Mouse (Mus musculus): ENCODE measurements around the gene Scn1b. TPM values are rescaled to one million over a fixed set of nuclear protein-coding genes. Genes with fewer than 3 reads are reported as not detected.

Gene Scn1b
- polyA plus RNA-seq, 1 experiment from 2014 or later = 0.81 TPM

GRCm38 (mm10) chr7:31153536-31154320 is 26.9 kb upstream of the Scn1b start:
- H3K4me1 ChIP-seq (ENCODE audit: control insufficient read depth, insufficient read depth, low read length) = no peaks in the 10 kb centered on the region; the same call in 1 of the 2 replicates
- H3K36me3 ChIP-seq (replicated peaks; ENCODE audit: control insufficient read depth, insufficient read depth, low read depth, low read length) = no peaks in the 10 kb centered on the region
- H3K4me2 ChIP-seq (ENCODE audit: low read depth, low read length) = no peak overlapping the region
- no peaks in the 10 kb centered on the region for H3K9me3 ChIP-seq (replicated peaks; ENCODE audit: control insufficient read depth, low read length)
- no peak overlapping the region for H3K9ac ChIP-seq (replicated peaks; ENCODE audit: low read length)
- H3K27me3 ChIP-seq (ENCODE audit: control insufficient read depth, insufficient read depth, low read length) = no peaks in the 10 kb centered on the region
- H3K27ac ChIP-seq (replicated peaks; ENCODE audit: low read depth, low read length) = no peak overlapping the region
- ATAC-seq (replicated peaks; ENCODE audit: insufficient number of reproducible peaks, low FRiP score, low TSS enrichment, low read depth) (no peak), DNase-seq (ENCODE audit: low spot score) (no peak)
- 84% methylated on average over 6 of the region's 6 CpGs for WGBS
- H3K4me3 ChIP-seq (ENCODE audit: low read depth, low read length) = no peak overlapping the region

DNA sequence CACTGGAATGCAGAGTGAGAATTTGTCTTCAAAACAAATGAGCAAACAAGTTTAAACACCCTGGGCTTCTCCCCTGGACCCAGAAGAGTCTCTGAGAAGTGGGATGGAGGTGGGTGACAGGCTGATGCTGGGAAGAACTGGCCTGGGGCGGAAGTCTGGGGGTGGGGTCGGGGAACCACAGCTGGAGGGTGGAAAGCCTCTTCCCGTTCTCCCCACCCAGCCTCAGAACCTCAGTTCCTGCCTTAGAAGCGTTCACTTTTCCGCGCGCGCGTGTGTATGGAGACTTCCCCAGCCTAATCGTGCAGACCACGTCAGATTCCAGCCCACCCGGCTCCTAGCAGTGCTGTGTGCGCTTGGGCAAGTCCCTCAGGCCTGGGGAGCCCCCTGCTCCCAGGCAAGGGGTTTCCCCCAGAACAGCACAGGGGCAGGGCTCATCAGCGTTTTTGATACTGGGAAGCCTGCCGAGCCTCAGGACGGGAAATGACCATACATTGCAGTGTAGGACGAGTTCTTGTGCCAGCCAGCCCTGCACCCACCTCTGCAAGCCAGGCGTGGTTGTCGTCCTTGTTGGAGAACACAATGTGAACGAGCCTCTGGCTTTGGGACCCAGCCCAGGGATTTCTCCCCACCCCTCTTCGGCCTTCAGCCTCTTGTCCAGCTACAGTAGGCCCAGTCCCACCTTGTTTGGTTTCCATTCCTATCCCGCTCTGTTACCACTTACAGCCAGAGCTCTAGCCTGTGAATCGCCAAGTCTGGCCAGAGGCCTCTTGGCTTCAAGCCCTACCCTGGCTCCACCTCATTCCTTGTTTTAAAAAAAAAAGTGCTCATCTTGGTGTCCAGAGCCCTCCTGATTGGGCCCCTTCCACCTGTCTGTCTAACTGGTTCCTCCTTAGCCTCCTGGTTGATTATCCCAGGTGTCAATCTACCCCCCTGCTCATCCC is 24.8 kb upstream of the Scn1b start:
- H3K27me3 ChIP-seq (ENCODE audit: control insufficient read depth, insufficient read depth, low read length) = no peaks in the 10 kb centered on the region
- 22% methylated on average over 23 of the region's 23 CpGs for WGBS
- peak overlapping the region; percentile 90 for H3K4me3 ChIP-seq (ENCODE audit: low read depth, low read length)
- H3K4me2 ChIP-seq (ENCODE audit: low read depth, low read length) = peak overlapping the region; percentile 86
- no peaks in the 10 kb centered on the region for H3K9me3 ChIP-seq (replicated peaks; ENCODE audit: control insufficient read depth, low read length)
- peaks cover 3% of the 10 kb centered on the region; the same call in 1 of the 2 replicates for H3K4me1 ChIP-seq (ENCODE audit: control insufficient read depth, insufficient read depth, low read length)
- ATAC-seq (replicated peaks; ENCODE audit: insufficient number of reproducible peaks, low FRiP score, low TSS enrichment, low read depth) = peak; percentile 24
- DNase-seq (ENCODE audit: low spot score) = peak; percentile 64
- H3K27ac ChIP-seq (replicated peaks; ENCODE audit: low read depth, low read length) = peak overlapping the region; percentile 92
- peak overlapping the region; percentile 98 for H3K9ac ChIP-seq (replicated peaks; ENCODE audit: low read length)
- no peaks in the 10 kb centered on the region for H3K36me3 ChIP-seq (replicated peaks; ENCODE audit: control insufficient read depth, insufficient read depth, low read depth, low read length)

DNA sequence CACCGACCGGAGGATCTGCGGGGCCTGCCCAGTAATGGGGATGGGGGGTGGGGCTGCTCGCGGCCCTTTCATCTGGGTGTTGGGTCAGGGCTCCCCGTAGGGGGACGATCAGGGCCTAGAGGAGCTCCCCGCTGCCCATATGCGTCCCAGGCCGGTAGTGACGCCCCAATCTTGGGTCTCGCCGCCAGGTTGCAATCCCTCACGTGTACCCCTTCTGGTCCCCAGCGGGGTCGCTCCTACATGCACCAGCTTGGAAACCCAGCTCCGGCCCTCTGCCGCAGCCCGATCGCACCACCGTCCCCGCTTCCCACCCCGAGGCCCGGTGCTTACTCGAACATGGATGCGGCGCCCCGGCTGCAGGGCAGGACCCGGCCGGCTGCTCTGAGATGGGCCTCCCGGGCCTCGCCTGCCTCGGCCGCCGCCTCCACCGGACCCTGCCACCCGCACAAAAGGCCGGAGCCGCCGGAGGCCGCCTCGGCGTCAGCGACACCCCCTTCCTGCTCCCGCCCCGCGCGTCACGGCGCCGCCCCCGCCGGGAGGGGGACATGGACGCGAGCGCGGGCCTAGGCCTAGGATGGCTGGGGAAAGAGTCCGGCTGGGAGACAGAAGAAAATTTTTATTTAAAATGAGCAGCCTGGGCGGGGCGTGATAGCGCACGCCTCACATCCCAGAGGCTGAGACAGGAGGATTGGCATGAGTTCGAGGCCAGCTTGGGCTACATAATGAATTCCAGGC is 23.9 kb upstream of the Scn1b start:
- Histone ChIP-seq H3K36me3 (replicated peaks; ENCODE audit: control insufficient read depth, insufficient read depth, low read depth, low read length) (no peaks in the 10 kb centered on the region), H3K4me3 (ENCODE audit: low read depth, low read length) (peak overlapping the region; percentile 90), H3K4me1 (ENCODE audit: control insufficient read depth, insufficient read depth, low read length) (peaks cover 3% of the 10 kb centered on the region; the same call in 1 of the 2 replicates), H3K9me3 (replicated peaks; ENCODE audit: control insufficient read depth, low read length) (no peaks in the 10 kb centered on the region), H3K27ac (replicated peaks; ENCODE audit: low read depth, low read length) (peak overlapping the region; percentile 92), H3K27me3 (ENCODE audit: control insufficient read depth, insufficient read depth, low read length) (no peaks in the 10 kb centered on the region), H3K9ac (replicated peaks; ENCODE audit: low read length) (peak overlapping the region; percentile 98), H3K4me2 (ENCODE audit: low read depth, low read length) (peak overlapping the region; percentile 86)
- WGBS = under 1% methylated on average over 63 of the region's 63 CpGs
- peak; percentile 75 for ATAC-seq (replicated peaks; ENCODE audit: insufficient number of reproducible peaks, low FRiP score, low TSS enrichment, low read depth)
- DNase-seq (ENCODE audit: low spot score) = peak; percentile 90

- no peaks in the 10 kb centered on the region for H3K9me3 ChIP-seq (replicated peaks; ENCODE audit: control insufficient read depth, low read length)
Measured at GRCm38 (mm10) chr7:31149751-31150565, 23.2 kb upstream of the Scn1b start.

DNA sequence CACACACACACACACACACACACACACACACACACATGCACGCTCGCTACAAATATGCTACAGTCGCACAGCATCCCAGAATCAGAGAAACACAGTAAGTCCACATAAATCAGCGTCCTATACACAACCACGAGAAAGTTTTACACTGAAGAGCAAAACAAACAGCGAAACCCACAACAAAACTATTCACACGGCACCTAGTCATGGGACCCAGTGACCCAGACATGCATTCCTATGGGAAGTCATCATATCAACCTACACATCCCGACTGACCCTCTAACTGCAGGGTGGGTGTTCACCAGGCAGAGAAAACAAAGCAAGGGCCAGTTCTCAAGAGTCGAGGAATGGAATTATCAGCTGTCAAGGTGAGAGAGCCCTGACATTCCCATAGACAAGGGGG is 22.5 kb upstream of the Scn1b start:
- H3K9me3 ChIP-seq (replicated peaks; ENCODE audit: control insufficient read depth, low read length) = no peaks in the 10 kb centered on the region
- H3K27ac ChIP-seq (replicated peaks; ENCODE audit: low read depth, low read length) = no peak overlapping the region
- H3K4me3 ChIP-seq (ENCODE audit: low read depth, low read length) = peak overlapping the region; percentile 90
- H3K36me3 ChIP-seq (replicated peaks; ENCODE audit: control insufficient read depth, insufficient read depth, low read depth, low read length) = no peaks in the 10 kb centered on the region
- H3K4me2 ChIP-seq (ENCODE audit: low read depth, low read length) = peak overlapping the region; percentile 86
- peaks cover 3% of the 10 kb centered on the region; the same call in 1 of the 2 replicates for H3K4me1 ChIP-seq (ENCODE audit: control insufficient read depth, insufficient read depth, low read length)
- H3K9ac ChIP-seq (replicated peaks; ENCODE audit: low read length) = peak overlapping the region; percentile 98
- DNase-seq (ENCODE audit: low spot score) (no peak), ATAC-seq (replicated peaks; ENCODE audit: insufficient number of reproducible peaks, low FRiP score, low TSS enrichment, low read depth) (no peak)
- H3K27me3 ChIP-seq (ENCODE audit: control insufficient read depth, insufficient read depth, low read length) = no peaks in the 10 kb centered on the region
- WGBS = 46% methylated on average over 9 of the region's 9 CpGs

More at GRCm38 (mm10) chr7:31149751-31150565, 23.2 kb upstream of the Scn1b start:
- Histone ChIP-seq H3K36me3 (replicated peaks; ENCODE audit: control insufficient read depth, insufficient read depth, low read depth, low read length) (no peaks in the 10 kb centered on the region), H3K27ac (replicated peaks; ENCODE audit: low read depth, low read length) (peak overlapping the region; percentile 92), H3K9ac (replicated peaks; ENCODE audit: low read length) (peak overlapping the region; percentile 98), H3K4me2 (ENCODE audit: low read depth, low read length) (peak overlapping the region; percentile 86), H3K4me3 (ENCODE audit: low read depth, low read length) (peak overlapping the region; percentile 90), H3K27me3 (ENCODE audit: control insufficient read depth, insufficient read depth, low read length) (no peaks in the 10 kb centered on the region), H3K4me1 (ENCODE audit: control insufficient read depth, insufficient read depth, low read length) (peaks cover 3% of the 10 kb centered on the region; the same call in 1 of the 2 replicates)
- ATAC-seq (replicated peaks; ENCODE audit: insufficient number of reproducible peaks, low FRiP score, low TSS enrichment, low read depth) (no peak), DNase-seq (ENCODE audit: low spot score) (peak; percentile 30)
- 4% methylated on average over 20 of the region's 20 CpGs for WGBS

DNA sequence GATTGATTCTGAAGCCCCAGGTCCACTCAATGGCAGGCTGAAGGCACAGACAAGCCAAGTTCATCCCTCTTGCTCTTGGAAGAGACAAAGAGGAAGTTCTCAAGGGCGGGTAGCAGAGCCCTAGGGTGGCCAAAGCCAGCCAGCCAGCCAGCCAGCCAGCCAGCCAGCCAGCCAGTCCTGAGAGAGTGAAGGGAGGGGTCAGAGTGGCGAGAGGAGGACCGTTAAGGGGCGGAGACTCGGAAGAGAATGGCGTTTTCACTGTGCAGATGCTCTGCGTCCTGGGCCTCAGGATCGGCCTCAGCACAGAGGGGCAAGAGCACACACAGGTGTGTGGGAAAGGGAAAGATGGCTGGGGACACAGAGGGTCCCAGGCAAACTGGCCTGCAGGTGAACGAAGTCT is 22.0 kb upstream of the Scn1b start:
- peak overlapping the region; percentile 62 for H3K27ac ChIP-seq (replicated peaks; ENCODE audit: low read depth, low read length)
- H3K9ac ChIP-seq (replicated peaks; ENCODE audit: low read length) = peak overlapping the region; percentile 98
- no peaks in the 10 kb centered on the region for H3K36me3 ChIP-seq (replicated peaks; ENCODE audit: control insufficient read depth, insufficient read depth, low read depth, low read length)
- H3K4me1 ChIP-seq (ENCODE audit: control insufficient read depth, insufficient read depth, low read length) = peaks cover 3% of the 10 kb centered on the region; the same call in 1 of the 2 replicates
- ATAC-seq (replicated peaks; ENCODE audit: insufficient number of reproducible peaks, low FRiP score, low TSS enrichment, low read depth) (peak; percentile 45), DNase-seq (ENCODE audit: low spot score) (peak; percentile 77)
- H3K4me3 ChIP-seq (ENCODE audit: low read depth, low read length) = peak overlapping the region; percentile 90
- 7% methylated on average over 9 of the region's 9 CpGs for WGBS
- no peaks in the 10 kb centered on the region for H3K27me3 ChIP-seq (ENCODE audit: control insufficient read depth, insufficient read depth, low read length)
- no peaks in the 10 kb centered on the region for H3K9me3 ChIP-seq (replicated peaks; ENCODE audit: control insufficient read depth, low read length)
- peak overlapping the region; percentile 86 for H3K4me2 ChIP-seq (ENCODE audit: low read depth, low read length)

DNA sequence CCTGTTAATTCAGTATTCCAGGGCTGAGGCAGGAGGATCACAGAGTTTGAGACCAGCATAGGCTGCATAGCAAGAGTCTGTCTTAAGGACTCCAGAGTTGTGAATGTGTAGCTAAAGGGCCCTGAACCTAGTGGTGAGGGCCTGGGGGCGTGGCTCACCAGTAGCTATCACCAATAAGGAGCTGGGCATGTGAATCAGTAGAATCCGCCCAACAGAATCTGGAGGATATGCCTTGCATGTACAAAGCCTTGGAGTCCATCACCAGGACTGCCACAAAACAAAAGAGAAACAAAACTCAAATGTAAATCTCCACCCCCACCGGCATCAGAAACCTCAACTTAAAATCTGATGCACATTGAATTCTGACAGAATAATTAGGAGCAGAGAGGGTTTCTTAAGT is 21.3 kb upstream of the Scn1b start:
- no peak for ATAC-seq (replicated peaks; ENCODE audit: insufficient number of reproducible peaks, low FRiP score, low TSS enrichment, low read depth)
- H3K4me2 ChIP-seq (ENCODE audit: low read depth, low read length) = peak overlapping the region; percentile 86
- no peaks in the 10 kb centered on the region for H3K9me3 ChIP-seq (replicated peaks; ENCODE audit: control insufficient read depth, low read length)
- peaks cover 3% of the 10 kb centered on the region; the same call in 1 of the 2 replicates for H3K4me1 ChIP-seq (ENCODE audit: control insufficient read depth, insufficient read depth, low read length)
- peak overlapping the region; percentile 98 for H3K9ac ChIP-seq (replicated peaks; ENCODE audit: low read length)
- H3K4me3 ChIP-seq (ENCODE audit: low read depth, low read length) = peak overlapping the region; percentile 90; the same call in 1 of the 2 replicates
- DNase-seq (ENCODE audit: low spot score) = no peak
- H3K27ac ChIP-seq (replicated peaks; ENCODE audit: low read depth, low read length) = peak overlapping the region; percentile 62
- H3K36me3 ChIP-seq (replicated peaks; ENCODE audit: control insufficient read depth, insufficient read depth, low read depth, low read length) = no peaks in the 10 kb centered on the region
- 73% methylated on average over 3 of the region's 3 CpGs for WGBS
- H3K27me3 ChIP-seq (ENCODE audit: control insufficient read depth, insufficient read depth, low read length) = no peaks in the 10 kb centered on the region
